Mouse (Mus musculus) E14TG2a.4 (cell line): ENCODE measurements around the gene Adcy7.

Experiments used
- CTCF ChIP-seq: conservative IDR thresholded peaks from 2 replicates; pipeline ENCODE4 v1.5.1; 2014; ENCODE audit warnings: low read length
- NANOG ChIP-seq: IDR thresholded peaks from 2 replicates; pipeline ENCODE4 v1.6.1; 2014; ENCODE audit warnings: borderline replicate concordance, low read length, mixed read lengths
- POU5F1 ChIP-seq: IDR thresholded peaks from 2 replicates; pipeline ENCODE4 v1.6.1; 2014; ENCODE audit warnings: low read length, borderline replicate concordance

DNA sequence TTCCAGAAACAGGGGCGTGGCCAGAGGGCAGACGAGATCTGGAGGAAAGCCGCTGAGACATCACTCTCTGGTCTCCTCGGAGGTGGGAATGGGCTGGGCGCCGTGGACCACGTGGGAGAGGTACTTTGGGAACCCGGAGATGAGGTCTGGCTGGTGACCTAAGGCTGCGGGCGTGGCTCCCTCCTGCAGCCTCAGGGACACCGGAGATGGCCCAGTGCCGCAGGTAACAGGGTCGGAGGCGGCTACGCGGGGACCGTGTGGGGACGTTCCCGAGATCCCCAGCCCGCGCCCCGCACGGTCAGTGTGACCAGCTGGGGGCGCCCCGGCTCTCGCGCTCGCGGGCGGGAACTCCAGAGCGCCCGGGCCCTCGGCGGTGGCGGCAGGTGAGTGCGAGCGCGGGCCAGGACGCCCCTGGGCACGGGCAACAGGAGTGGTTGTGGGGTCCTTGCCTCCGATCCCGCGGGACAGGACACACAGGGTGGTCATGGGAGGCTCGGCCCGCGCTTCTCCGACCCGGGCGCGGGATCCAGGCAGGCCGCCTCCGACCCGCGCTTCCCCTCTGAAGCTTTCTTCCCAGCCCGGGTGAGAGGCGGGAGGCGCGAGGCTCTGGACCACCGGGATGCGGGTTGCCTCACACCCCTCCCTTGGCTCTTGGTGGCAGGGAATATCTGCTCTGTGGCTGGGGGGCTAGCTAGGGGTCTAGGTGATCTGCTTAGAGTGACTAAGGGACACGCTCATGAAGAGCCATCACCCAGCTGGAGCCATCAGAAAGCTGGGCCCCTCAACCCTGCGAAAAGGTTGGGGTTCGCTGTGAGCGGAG, at the start of gene Adcy7:
- TF ChIP-seq CTCF (no peak), POU5F1 (no peak), NANOG (no peak)
